Mouse (Mus musculus) ES-E14 (cell line): ENCODE results near the gene Cspg4.

Experiments
- CHD2 ChIP-seq: IDR thresholded peaks from 2 replicates; pipeline ENCODE4 v1.6.1; 2014; ENCODE audit warnings: mild to moderate bottlenecking, low read depth, low read length, inconsistent platforms
- HCFC1 ChIP-seq: IDR thresholded peaks from 2 replicates; pipeline ENCODE4 v1.6.1; 2012; ENCODE audit warnings: low read length, inconsistent platforms, borderline replicate concordance; ENCODE audit not compliant: insufficient read depth
- MAFK ChIP-seq: IDR thresholded peaks from 2 replicates; pipeline ENCODE4 v1.6.1; 2014; ENCODE audit warnings: mild to moderate bottlenecking, low read depth, low read length, inconsistent platforms; ENCODE audit not compliant: insufficient read depth
- ZC3H11A ChIP-seq: IDR thresholded peaks from 2 replicates; pipeline ENCODE4 v1.6.1; 2012; ENCODE audit warnings: low read depth, mild to moderate bottlenecking, inconsistent platforms, low read length, borderline replicate concordance
- ZNF384 ChIP-seq: IDR thresholded peaks from 2 replicates; pipeline ENCODE4 v1.6.1; 2012; ENCODE audit warnings: low read depth, low read length, inconsistent platforms

- no peak for TF ChIP-seq HCFC1
- TF ChIP-seq ZC3H11A = no peak; the same call in 1 of the 2 replicates
- TF ChIP-seq CHD2 = no peak
- no peak for TF ChIP-seq MAFK
- no peak for TF ChIP-seq ZNF384
Observed at GRCm38 (mm10) chr9:56847523-56847922, 17.3 kb upstream of the Cspg4 start.
